Mouse (Mus musculus): ENCODE measurements at regions not wholly inside any gene's neighbourhood (a gene's known extent, or its start where the extent isn't known, plus 50 kb on each side); places are given as distances from the start of the nearest gene placed in this dataset.

GRCm38 (mm10) chr11:37442781-37443180, 207.0 kb upstream of the Tenm2 start:
- H3K27me3 ChIP-seq (ENCODE audit: insufficient read depth, low read length), result no peaks in the 10 kb centered on the region
- no peak for TF ChIP-seq CTCF (IDR thresholded peaks at IDR 0.05)
- H3K9me3 ChIP-seq (ENCODE audit: low read length), result no peaks in the 10 kb centered on the region
- H3K4me3 ChIP-seq (ENCODE audit: low read depth, low read length), result no peak overlapping the region
- DNase-seq (ENCODE audit: low spot score) (no peak), ATAC-seq (ENCODE audit: low FRiP score) (no peak)
- no peak overlapping the region for H3K9ac ChIP-seq (replicated peaks; ENCODE audit: low read length, poor library complexity, severe bottlenecking)
- H3K27ac ChIP-seq (ENCODE audit: low read depth, low read length), result no peak overlapping the region
- WGBS, result 69% methylated on average over 2 of the region's 2 CpGs
- no peak overlapping the region for H3K4me2 ChIP-seq (ENCODE audit: low read depth, low read length, poor library complexity, severe bottlenecking)
- H3K4me1 ChIP-seq (ENCODE audit: insufficient read depth, low read length), result no peaks in the 10 kb centered on the region
- no peaks in the 10 kb centered on the region for H3K36me3 ChIP-seq (ENCODE audit: insufficient read depth, low read length)

GRCm38 (mm10) chr11:37434600-37434999, 198.8 kb upstream of the Tenm2 start:
- Histone ChIP-seq H3K27me3 (ENCODE audit: insufficient read depth, low read length) (no peaks in the 10 kb centered on the region), H3K9me3 (ENCODE audit: low read length) (no peaks in the 10 kb centered on the region), H3K36me3 (ENCODE audit: insufficient read depth, low read length) (no peaks in the 10 kb centered on the region), H3K4me2 (ENCODE audit: low read depth, low read length, poor library complexity, severe bottlenecking) (no peak overlapping the region), H3K4me1 (ENCODE audit: insufficient read depth, low read length) (peaks cover 3% of the 10 kb centered on the region; the same call in 1 of the 2 replicates), H3K9ac (replicated peaks; ENCODE audit: low read length, poor library complexity, severe bottlenecking) (no peak overlapping the region), H3K4me3 (ENCODE audit: low read depth, low read length) (no peak overlapping the region), H3K27ac (ENCODE audit: low read depth, low read length) (no peak overlapping the region)
- DNase-seq (ENCODE audit: low spot score), result no peak
- WGBS, result 54% methylated on average over 2 of the region's 2 CpGs
- ATAC-seq (ENCODE audit: low FRiP score), result no peak
- no peak for TF ChIP-seq CTCF (IDR thresholded peaks at IDR 0.05)

GRCm38 (mm10) chr11:37424312-37425169, 188.8 kb upstream of the Tenm2 start:
- no peaks in the 10 kb centered on the region for H3K9me3 ChIP-seq (ENCODE audit: low read length)
- DNase-seq (ENCODE audit: low spot score), result peak; percentile 19
- no peak overlapping the region for H3K4me3 ChIP-seq (ENCODE audit: low read depth, low read length)
- H3K4me1 ChIP-seq (ENCODE audit: insufficient read depth, low read length), result no peaks in the 10 kb centered on the region
- H3K4me2 ChIP-seq (ENCODE audit: low read depth, low read length, poor library complexity, severe bottlenecking), result no peak overlapping the region
- no peak for ATAC-seq (ENCODE audit: low FRiP score)
- no peak overlapping the region for H3K9ac ChIP-seq (replicated peaks; ENCODE audit: low read length, poor library complexity, severe bottlenecking)
- no peak overlapping the region for H3K27ac ChIP-seq (ENCODE audit: low read depth, low read length)
- 8% methylated on average over 5 of the region's 5 CpGs for WGBS
- H3K36me3 ChIP-seq (ENCODE audit: insufficient read depth, low read length), result no peaks in the 10 kb centered on the region
- TF ChIP-seq CTCF (IDR thresholded peaks at IDR 0.05), result no peak
- no peaks in the 10 kb centered on the region for H3K27me3 ChIP-seq (ENCODE audit: insufficient read depth, low read length)

- Histone ChIP-seq H3K36me3 (ENCODE audit: insufficient read depth, low read length) (no peaks in the 10 kb centered on the region), H3K4me2 (ENCODE audit: low read depth, low read length, poor library complexity, severe bottlenecking) (no peak overlapping the region), H3K9me3 (ENCODE audit: low read length) (no peaks in the 10 kb centered on the region), H3K4me1 (ENCODE audit: insufficient read depth, low read length) (no peaks in the 10 kb centered on the region), H3K4me3 (ENCODE audit: low read depth, low read length) (no peak overlapping the region), H3K27me3 (ENCODE audit: insufficient read depth, low read length) (no peaks in the 10 kb centered on the region), H3K9ac (replicated peaks; ENCODE audit: low read length, poor library complexity, severe bottlenecking) (no peak overlapping the region), H3K27ac (ENCODE audit: low read depth, low read length) (no peak overlapping the region)
- 59% methylated on average over 3 of the region's 3 CpGs for WGBS
- TF ChIP-seq CTCF (IDR thresholded peaks at IDR 0.05), result no peak
- no peak for DNase-seq (ENCODE audit: low spot score)
- ATAC-seq (ENCODE audit: low FRiP score), result no peak
These were observed 177.1 kb upstream of the Tenm2 start for GRCm38 (mm10) chr11:37412868-37413267.

- Histone ChIP-seq H3K27me3 (ENCODE audit: insufficient read depth, low read length) (no peaks in the 10 kb centered on the region), H3K36me3 (ENCODE audit: insufficient read depth, low read length) (no peaks in the 10 kb centered on the region), H3K9ac (replicated peaks; ENCODE audit: low read length, poor library complexity, severe bottlenecking) (no peak overlapping the region), H3K4me1 (ENCODE audit: insufficient read depth, low read length) (no peaks in the 10 kb centered on the region), H3K4me3 (ENCODE audit: low read depth, low read length) (no peak overlapping the region), H3K27ac (ENCODE audit: low read depth, low read length) (no peak overlapping the region), H3K4me2 (ENCODE audit: low read depth, low read length, poor library complexity, severe bottlenecking) (no peak overlapping the region), H3K9me3 (ENCODE audit: low read length) (no peaks in the 10 kb centered on the region)
- DNase-seq (ENCODE audit: low spot score), result no peak
- TF ChIP-seq CTCF (IDR thresholded peaks at IDR 0.05), result no peak
- no peak for ATAC-seq (ENCODE audit: low FRiP score)
- 34% methylated on average over 1 of the region's 1 CpGs for WGBS
These were observed 132.2 kb upstream of the Tenm2 start for GRCm38 (mm10) chr11:37367971-37368370.

- no peak overlapping the region for H3K4me2 ChIP-seq (ENCODE audit: low read depth, low read length, poor library complexity, severe bottlenecking)
- no peaks in the 10 kb centered on the region for H3K27me3 ChIP-seq (ENCODE audit: insufficient read depth, low read length)
- H3K4me1 ChIP-seq (ENCODE audit: insufficient read depth, low read length), result no peaks in the 10 kb centered on the region
- no peaks in the 10 kb centered on the region for H3K9me3 ChIP-seq (ENCODE audit: low read length)
- H3K9ac ChIP-seq (replicated peaks; ENCODE audit: low read length, poor library complexity, severe bottlenecking), result no peak overlapping the region
- H3K36me3 ChIP-seq (ENCODE audit: insufficient read depth, low read length), result no peaks in the 10 kb centered on the region
- TF ChIP-seq CTCF (IDR thresholded peaks at IDR 0.05), result no peak
- ATAC-seq (ENCODE audit: low FRiP score) (no peak), DNase-seq (ENCODE audit: low spot score) (peak; percentile 43)
- H3K27ac ChIP-seq (ENCODE audit: low read depth, low read length), result no peak overlapping the region
- WGBS, result 86% methylated on average over 2 of the region's 2 CpGs
- no peak overlapping the region for H3K4me3 ChIP-seq (ENCODE audit: low read depth, low read length)
These were observed 128.7 kb upstream of the Tenm2 start for GRCm38 (mm10) chr11:37364430-37364829.

All from midbrain, postnatal 0 days (tissue).